Mouse (Mus musculus): ENCODE measurements around the gene Smg7. TPM values are rescaled to one million over a fixed set of nuclear protein-coding genes. Genes with fewer than 3 reads are reported as not detected.
A peak's percentile ranks its signal among the peaks of the same experiment; 100 is the strongest.

The Smg7 gene
- total and polyA plus RNA-seq, 3 experiments, result 43.5 to 82.2 (median 48.8) TPM

- no peak for DNase-seq
Observed at GRCm38 (mm10) chr1:152840343-152840742, 62.1 kb downstream of the Smg7 start.

GRCm38 (mm10) chr1:152838841-152839240 is 63.6 kb downstream of the Smg7 start:
- DNase-seq, result no peak

- DNase-seq, result no peak
Observed at GRCm38 (mm10) chr1:152838026-152838702, 64.3 kb downstream of the Smg7 start.

- peak; percentile 64 for DNase-seq
Observed at GRCm38 (mm10) chr1:152835061-152835460, 67.4 kb downstream of the Smg7 start.

GRCm38 (mm10) chr1:152832316-152832715 is 70.1 kb downstream of the Smg7 start:
- DNase-seq, result no peak

- no peak for DNase-seq
Observed at GRCm38 (mm10) chr1:152831619-152832018, 70.8 kb downstream of the Smg7 start.

GRCm38 (mm10) chr1:152831003-152831402 is 71.4 kb downstream of the Smg7 start:
- DNase-seq, result no peak

- DNase-seq, result no peak
Observed at GRCm38 (mm10) chr1:152830054-152830453, 72.4 kb downstream of the Smg7 start.

GRCm38 (mm10) chr1:152828637-152829355 is 73.7 kb downstream of the Smg7 start:
- no peak for DNase-seq

- no peak for DNase-seq
Observed at GRCm38 (mm10) chr1:152828168-152828567, 74.3 kb downstream of the Smg7 start.

- no peak for DNase-seq
Observed at GRCm38 (mm10) chr1:152826446-152826845, 76.0 kb downstream of the Smg7 start.

GRCm38 (mm10) chr1:152824206-152824605 is 78.2 kb downstream of the Smg7 start:
- DNase-seq, result no peak

GRCm38 (mm10) chr1:152821746-152822145 is 80.7 kb downstream of the Smg7 start:
- DNase-seq, result no peak

GRCm38 (mm10) chr1:152820911-152821695 is 81.3 kb downstream of the Smg7 start:
- no peak for DNase-seq

GRCm38 (mm10) chr1:152819558-152819957 is 82.9 kb downstream of the Smg7 start:
- no peak for DNase-seq

- DNase-seq, result peak; percentile 40
Observed at GRCm38 (mm10) chr1:152817794-152818193, 84.7 kb downstream of the Smg7 start.

- DNase-seq, result no peak
Observed at GRCm38 (mm10) chr1:152817027-152817769, 85.2 kb downstream of the Smg7 start.

- no peak for DNase-seq
Observed at GRCm38 (mm10) chr1:152815265-152815701, 87.2 kb downstream of the Smg7 start.

- DNase-seq, result no peak
Observed at GRCm38 (mm10) chr1:152810533-152811439, 91.7 kb downstream of the Smg7 start.

GRCm38 (mm10) chr1:152809541-152810252 is 92.7 kb downstream of the Smg7 start:
- DNase-seq, result peak; percentile 27

Measured in adrenal gland, adult 2 months (tissue).